Mouse (Mus musculus) hindbrain, postnatal 0 days (tissue): Measurements from ENCODE around the gene Emc10. TPM values are rescaled to one million over a fixed set of nuclear protein-coding genes. Genes with fewer than 3 reads are reported as not detected.

Experiments
- ATAC-seq: fragments of 200-750 bp; cut with Nextera tagmentation; 2 replicates; pipeline ENCODE4 v1.8.0; 2017; ENCODE audit warnings: mild to moderate bottlenecking, moderate TSS enrichment, moderate library complexity
- DNase-seq: peaks from one replicate; pipeline ENCODE4 v3.0.0-alpha.2; 2015; ENCODE audit warnings: low spot score
- H3K27ac ChIP-seq: fragments of 300-500 bp; sonication (generic); 2 replicates; pipeline ENCODE4 v1.5.1; 2014; ENCODE audit warnings: mild to moderate bottlenecking
- H3K27me3 ChIP-seq: fragments of 300-500 bp; sonication (generic); 2 replicates; pipeline ENCODE4 v1.6.1; 2014; ENCODE audit warnings: low read length, mixed read lengths; ENCODE audit not compliant: insufficient read depth
- H3K36me3 ChIP-seq: fragments of 300-500 bp; sonication (generic); 2 replicates; pipeline ENCODE4 v1.6.1; 2014; ENCODE audit warnings: low read length, mixed read lengths; ENCODE audit not compliant: insufficient read depth
- H3K4me1 ChIP-seq: fragments of 300-500 bp; sonication (generic); 2 replicates; pipeline ENCODE4 v1.6.1; 2014; ENCODE audit warnings: antibody characterized with exemption, low read length, mixed read lengths; ENCODE audit not compliant: insufficient read depth
- H3K4me2 ChIP-seq: fragments of 300-500 bp; sonication (generic); 2 replicates; pipeline ENCODE4 v1.6.1; 2014; ENCODE audit warnings: low read depth, mild to moderate bottlenecking, low read length, moderate library complexity, mixed read lengths
- H3K4me3 ChIP-seq: fragments of 300-500 bp; sonication (generic); 2 replicates; pipeline ENCODE4 v1.5.1; 2014; ENCODE audit warnings: low read length
- H3K9ac ChIP-seq: fragments of 300-500 bp; sonication (generic); replicated peaks from 2 replicates; pipeline ENCODE4 v1.6.1; 2014; ENCODE audit warnings: mild to moderate bottlenecking, low read length, moderate library complexity, mixed read lengths
- H3K9me3 ChIP-seq: fragments of 300-500 bp; sonication (generic); 2 replicates; pipeline ENCODE4 v1.6.1; 2016; ENCODE audit warnings: low read length, mixed read lengths
- CTCF ChIP-seq: IDR thresholded peaks from 2 replicates; pipeline ENCODE4 v1.5.1; 2016; ENCODE audit warnings: antibody characterized with exemption, control low read depth, low read depth
- WGBS: fragments of 180-500 bp; shearing (Covaris S2); extraction: QIAGEN DNeasy Blood & Tissue Kit; methylation state at CpG from one replicate; pipeline ENCODE4 v1.1.7; 2014; 5-methylcytosine and 5-hydroxymethylcytosine counted together
- polyA plus RNA-seq: library from polyadenylated mRNA; unstranded; fragments of >200 nt; fragmentation: Nextera tagmentation; extraction: Ambion mirVana; gene quantifications from 2 replicates; pipeline ENCODE4 v1.2.1, GENCODE M21; 2015
- total RNA-seq: library from RNA; depleted of rRNA; stranded (reverse); fragments of >200 nt; gene quantifications from 2 replicates; pipeline ENCODE4 v1.2.3, GENCODE M21; 2014

Emc10 gene
- total and polyA plus RNA-seq, 2 experiments from 2014 or later: 152 to 311 TPM

GRCm38 (mm10) chr7:44536590-44536968 is 40.2 kb upstream of the Emc10 start:
- 65% methylated on average over 6 of the region's 6 CpGs for WGBS
- no peak for TF ChIP-seq CTCF
- H3K4me3 ChIP-seq: no peak overlapping the region
- ATAC-seq: no peak
- H3K27ac ChIP-seq: no peak overlapping the region
- no peaks in the 10 kb centered on the region for H3K4me1 ChIP-seq
- peaks cover 10% of the 10 kb centered on the region for H3K36me3 ChIP-seq
- H3K9ac ChIP-seq: no peak overlapping the region
- H3K27me3 ChIP-seq: no peaks in the 10 kb centered on the region
- DNase-seq: peak; percentile 24
- H3K9me3 ChIP-seq: no peaks in the 10 kb centered on the region
- no peak overlapping the region for H3K4me2 ChIP-seq

DNA sequence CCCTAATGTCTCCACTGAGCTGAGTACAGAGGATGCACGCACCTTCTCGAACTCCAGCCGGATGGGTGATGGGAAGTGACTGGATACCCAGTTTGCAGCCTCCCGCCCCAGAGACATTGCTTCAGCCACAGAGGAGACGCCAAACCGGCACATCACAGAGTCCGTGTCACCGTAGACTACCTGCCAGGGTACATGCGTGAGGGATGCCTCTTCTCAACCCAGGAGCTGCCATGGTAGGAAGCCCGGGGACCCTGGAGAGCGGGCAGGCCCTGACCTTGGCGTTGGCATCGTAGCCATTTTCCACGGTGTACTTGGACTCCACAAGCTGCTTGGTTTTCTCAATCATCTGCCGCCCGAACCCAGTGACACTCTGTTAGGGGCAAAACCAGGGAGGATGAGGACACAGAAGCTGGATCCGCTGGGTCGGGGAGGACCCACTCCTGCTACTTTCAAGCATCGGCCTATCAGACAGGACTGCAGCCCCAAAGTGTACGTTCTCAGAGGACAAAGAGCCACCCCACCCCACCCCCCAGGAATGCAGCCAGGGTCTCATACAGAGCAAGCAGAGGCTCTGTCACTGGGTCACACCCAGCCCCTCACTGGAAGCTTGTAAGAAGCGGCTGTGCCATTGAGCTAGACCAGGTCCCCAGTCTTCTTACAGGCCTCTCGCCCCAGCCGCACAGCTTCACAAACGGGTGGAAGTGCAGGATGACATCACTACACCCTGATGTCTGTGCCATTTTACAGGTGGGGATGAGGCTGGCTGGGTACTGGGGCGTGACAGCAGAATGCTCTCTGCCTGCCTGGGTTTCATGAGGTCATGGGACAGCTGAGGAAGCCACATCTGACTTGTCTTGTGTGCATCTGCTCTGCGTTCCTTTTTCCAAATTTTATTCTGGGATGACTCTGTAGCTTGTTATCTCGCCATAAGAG is 39.6 kb upstream of the Emc10 start:
- no peak overlapping the region for H3K4me2 ChIP-seq
- no peak overlapping the region for H3K27ac ChIP-seq
- no peaks in the 10 kb centered on the region for H3K9me3 ChIP-seq
- WGBS: 95% methylated on average over 27 of the region's 27 CpGs
- no peaks in the 10 kb centered on the region for H3K27me3 ChIP-seq
- no peak for TF ChIP-seq CTCF
- H3K36me3 ChIP-seq: peaks cover 10% of the 10 kb centered on the region
- ATAC-seq (no peak), DNase-seq (no peak)
- no peak overlapping the region for H3K9ac ChIP-seq
- H3K4me1 ChIP-seq: no peaks in the 10 kb centered on the region
- H3K4me3 ChIP-seq: no peak overlapping the region

DNA sequence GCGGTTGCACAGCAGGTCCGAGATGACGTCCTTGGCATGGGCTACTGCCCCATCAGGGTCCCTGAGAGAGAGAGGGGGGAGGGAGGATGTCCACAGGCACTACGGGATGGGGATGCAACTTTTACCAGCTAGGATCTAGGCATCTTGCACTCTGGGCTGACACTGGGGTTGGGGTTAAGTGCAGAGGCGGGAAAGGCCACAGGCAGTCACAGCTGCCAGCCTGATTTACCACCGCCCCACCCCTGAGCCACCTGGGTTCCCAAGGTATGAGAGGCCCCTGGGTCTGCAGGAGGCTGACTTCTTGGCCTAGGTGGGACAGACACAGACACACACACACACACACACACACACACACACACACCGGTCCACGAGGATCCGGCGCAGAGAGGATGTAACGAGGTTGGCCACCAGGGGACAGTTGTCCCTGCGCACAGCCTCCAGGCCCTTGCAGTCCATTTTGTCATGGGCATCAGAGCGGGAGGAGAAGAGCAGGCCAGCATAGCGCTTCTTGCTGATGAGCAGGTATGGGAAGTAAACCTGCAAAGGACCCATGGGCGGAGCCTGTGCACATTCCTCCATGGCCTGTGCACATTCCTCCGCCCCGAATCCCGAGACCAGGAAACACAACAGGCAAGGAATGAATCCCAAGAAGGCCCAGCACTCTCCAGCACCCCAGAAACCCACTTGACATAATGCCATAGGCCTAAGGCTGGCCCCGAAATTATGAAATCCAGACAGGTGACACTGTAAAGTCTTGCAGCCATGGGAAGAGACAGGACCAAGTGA is 38.5 kb upstream of the Emc10 start:
- Histone ChIP-seq H3K36me3 (peaks cover 10% of the 10 kb centered on the region), H3K9ac (no peak overlapping the region), H3K4me2 (no peak overlapping the region), H3K27me3 (no peaks in the 10 kb centered on the region), H3K27ac (no peak overlapping the region), H3K4me3 (no peak overlapping the region), H3K9me3 (no peaks in the 10 kb centered on the region), H3K4me1 (no peaks in the 10 kb centered on the region)
- 84% methylated on average over 19 of the region's 19 CpGs for WGBS
- no peak for ATAC-seq
- TF ChIP-seq CTCF: peak; percentile 47
- DNase-seq: no peak

DNA sequence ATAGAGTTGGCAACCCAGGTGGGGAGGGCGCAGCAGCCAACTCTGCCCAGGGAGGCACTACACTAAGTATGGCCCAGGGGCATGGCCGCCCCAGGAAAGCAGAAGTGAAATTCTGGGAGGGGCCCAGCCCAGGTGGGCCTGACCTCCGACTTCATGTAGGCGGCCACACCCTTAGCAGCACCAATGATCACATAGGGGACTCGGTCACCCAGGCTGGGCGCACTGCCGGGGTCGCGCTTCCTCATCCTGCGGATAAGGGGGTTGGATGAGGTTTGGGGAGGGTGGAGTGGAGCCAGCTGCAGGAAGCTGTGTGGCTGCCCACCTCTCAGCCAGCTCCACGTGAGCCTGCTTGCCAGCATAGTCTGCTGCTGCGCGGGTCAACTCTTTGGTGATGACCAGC is 37.9 kb upstream of the Emc10 start:
- Histone ChIP-seq H3K4me2 (no peak overlapping the region), H3K4me1 (no peaks in the 10 kb centered on the region), H3K9ac (no peak overlapping the region), H3K4me3 (no peak overlapping the region), H3K36me3 (peaks cover 10% of the 10 kb centered on the region), H3K9me3 (no peaks in the 10 kb centered on the region), H3K27me3 (no peaks in the 10 kb centered on the region), H3K27ac (no peak overlapping the region)
- WGBS: 93% methylated on average over 13 of the region's 13 CpGs
- DNase-seq (no peak), ATAC-seq (no peak)
- TF ChIP-seq CTCF: no peak

DNA sequence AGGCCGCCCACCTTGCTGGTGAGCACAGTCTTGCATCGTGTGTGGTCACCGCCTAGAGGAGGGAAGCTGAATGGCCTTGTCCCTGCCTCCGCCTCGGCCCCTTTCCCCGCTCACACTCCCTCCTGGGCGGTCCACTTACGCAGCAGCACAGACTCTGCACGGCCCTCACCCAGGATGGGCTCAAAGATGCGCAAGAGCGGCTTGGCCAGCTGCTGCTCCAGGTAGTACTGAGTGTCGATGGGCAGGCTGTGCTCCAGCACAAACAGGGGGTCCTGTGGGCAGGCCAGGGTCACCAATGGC is 37.4 kb upstream of the Emc10 start:
- Histone ChIP-seq H3K4me3 (no peak overlapping the region), H3K4me1 (no peaks in the 10 kb centered on the region), H3K27ac (no peak overlapping the region), H3K9me3 (no peaks in the 10 kb centered on the region), H3K36me3 (peaks cover 7% of the 10 kb centered on the region), H3K4me2 (no peak overlapping the region), H3K9ac (no peak overlapping the region), H3K27me3 (no peaks in the 10 kb centered on the region)
- WGBS: 82% methylated on average over 12 of the region's 12 CpGs
- TF ChIP-seq CTCF: no peak
- DNase-seq: no peak
- no peak for ATAC-seq

DNA sequence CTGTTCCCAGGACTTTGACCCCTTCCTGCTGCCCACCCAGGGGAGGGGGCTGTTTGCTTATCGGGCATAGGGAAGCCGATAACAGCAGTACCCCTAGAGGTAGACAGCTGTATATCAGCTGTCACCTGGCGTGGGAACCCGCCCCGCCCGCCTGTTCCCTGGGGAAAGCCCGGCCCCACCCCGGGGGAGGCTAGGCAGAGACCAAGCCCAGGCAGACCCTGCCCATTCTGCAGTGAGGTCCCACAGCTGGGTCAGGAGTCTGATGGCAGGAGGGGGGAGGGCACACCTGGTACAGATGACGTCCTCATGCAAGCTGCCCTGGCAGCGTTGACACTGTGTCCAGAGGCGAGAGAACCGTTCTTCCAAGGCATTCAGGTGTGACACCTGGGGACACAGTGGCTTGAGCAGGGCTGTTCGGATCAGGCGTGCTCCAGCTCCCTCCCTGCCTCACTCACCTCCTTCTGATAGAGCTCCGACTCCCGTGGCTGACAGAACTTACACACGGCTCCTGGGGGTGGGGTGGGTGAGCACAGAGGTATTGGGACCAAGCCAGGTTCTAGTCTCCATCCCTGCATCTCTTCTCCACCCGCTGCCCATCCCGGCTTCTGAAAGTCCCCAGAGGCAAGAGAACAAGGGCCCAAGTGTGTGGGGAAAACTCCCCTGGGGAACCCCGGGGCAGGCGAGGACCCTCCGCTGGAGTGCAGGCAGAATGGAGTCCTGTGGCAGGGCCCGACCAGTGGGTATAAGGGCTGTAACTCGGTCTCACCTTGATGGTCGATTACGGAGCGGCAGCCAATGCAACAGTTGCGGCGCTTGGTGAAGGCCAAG is 36.8 kb upstream of the Emc10 start:
- 90% methylated on average over 29 of the region's 29 CpGs for WGBS
- no peak overlapping the region for H3K4me3 ChIP-seq
- DNase-seq (no peak), ATAC-seq (no peak)
- peaks cover 3% of the 10 kb centered on the region; the same call in 1 of the 2 replicates for H3K4me1 ChIP-seq
- H3K4me2 ChIP-seq: no peak overlapping the region
- H3K36me3 ChIP-seq: peaks cover 1% of the 10 kb centered on the region; the same call in 1 of the 2 replicates
- no peak overlapping the region for H3K9ac ChIP-seq
- no peaks in the 10 kb centered on the region for H3K9me3 ChIP-seq
- TF ChIP-seq CTCF: no peak
- no peaks in the 10 kb centered on the region for H3K27me3 ChIP-seq
- H3K27ac ChIP-seq: no peak overlapping the region
